Mouse (Mus musculus): ENCODE data around the gene S1pr4. TPM values are rescaled to one million over a fixed set of nuclear protein-coding genes. Genes with fewer than 3 reads are reported as not detected.

Gene S1pr4
- polyA plus RNA-seq (2012; rRNA removed), result 4.0 and 5.6 TPM in 2 replicates

DNA sequence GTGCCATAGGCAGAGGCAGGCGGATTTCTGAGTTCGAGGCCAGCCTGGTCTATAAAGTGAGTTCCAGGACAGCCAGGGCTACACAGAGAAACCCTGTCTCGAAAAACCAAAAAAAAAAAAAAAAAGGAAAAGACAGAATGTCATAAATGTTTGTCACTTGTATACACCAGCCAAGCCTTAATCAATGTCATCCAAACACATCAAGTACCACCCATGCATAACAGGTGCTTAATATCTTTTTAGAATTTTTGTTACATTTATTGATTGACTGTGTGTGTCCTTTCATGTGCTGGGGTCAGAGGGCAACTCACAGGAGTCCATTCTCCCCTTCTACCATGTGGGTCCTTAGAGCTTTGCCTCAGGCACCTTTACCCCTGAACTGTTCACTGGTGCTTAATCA, at the start of gene S1pr4:
TSS of gene S1pr4 (minus strand) at position 101 of the 400 bp plus-strand sequence.
- Histone ChIP-seq H3K27me3 (ENCODE audit: control insufficient read depth, insufficient read depth, low read length) (no peaks in the 10 kb centered on the region), H3K36me3 (ENCODE audit: control insufficient read depth, insufficient read depth, low read length) (no peaks in the 10 kb centered on the region), H3K4me1 (ENCODE audit: control insufficient read depth, insufficient read depth, insufficient read length, low read length) (peaks cover 9% of the 10 kb centered on the region), H3K4me3 (ENCODE audit: low read depth, low read length) (peak within 1 kb of the TSS; percentile 63), H3K27ac (ENCODE audit: insufficient read depth, low read depth, low read length) (peak within 1 kb of the TSS; percentile 61)
- TF ChIP-seq POLR2A (IDR thresholded peaks at IDR 0.05; ENCODE audit: low read depth, low read length) (no peak), CTCF (IDR thresholded peaks at IDR 0.05; ENCODE audit: extremely low read depth, insufficient read length, insufficient replicate concordance, low read depth, low read length) (no peak)
- 77% methylated on average over 3 of the region's 3 CpGs for WGBS

DNA sequence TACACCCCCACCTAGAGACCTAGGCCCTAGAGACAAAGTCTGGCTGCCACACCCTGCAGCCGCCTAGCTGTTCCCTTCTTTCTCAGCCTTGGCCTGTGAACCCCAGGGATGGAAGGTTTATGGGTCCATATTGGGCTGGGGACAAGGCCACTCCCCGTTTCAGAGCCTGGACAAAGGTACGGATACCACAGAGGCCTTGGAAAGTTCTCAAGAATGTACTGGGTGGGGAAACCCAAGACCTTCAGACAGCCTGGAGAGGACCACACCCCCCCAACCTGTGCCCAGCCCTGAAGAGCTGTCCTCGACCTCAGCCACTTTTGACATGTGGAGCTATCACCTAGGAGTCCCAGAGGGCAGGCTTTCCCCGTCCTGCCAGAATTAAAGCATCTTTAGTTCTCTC, 49.0 kb upstream of the S1pr4 start:
- Histone ChIP-seq H3K36me3 (ENCODE audit: control insufficient read depth, insufficient read depth, low read length) (no peaks in the 10 kb centered on the region), H3K4me1 (ENCODE audit: control insufficient read depth, insufficient read depth, insufficient read length, low read length) (peaks cover 29% of the 10 kb centered on the region), H3K4me3 (ENCODE audit: low read depth, low read length) (no peak overlapping the region), H3K27ac (ENCODE audit: insufficient read depth, low read depth, low read length) (peak overlapping the region; percentile 96), H3K27me3 (ENCODE audit: control insufficient read depth, insufficient read depth, low read length) (no peaks in the 10 kb centered on the region)
- peak; percentile 31; the same call in 1 of the 2 replicates for TF ChIP-seq POLR2A (IDR thresholded peaks at IDR 0.05; ENCODE audit: low read depth, low read length)
- TF ChIP-seq CTCF (IDR thresholded peaks at IDR 0.05; ENCODE audit: extremely low read depth, insufficient read length, insufficient replicate concordance, low read depth, low read length), result no peak
- 27% methylated on average over 5 of the region's 5 CpGs for WGBS

DNA sequence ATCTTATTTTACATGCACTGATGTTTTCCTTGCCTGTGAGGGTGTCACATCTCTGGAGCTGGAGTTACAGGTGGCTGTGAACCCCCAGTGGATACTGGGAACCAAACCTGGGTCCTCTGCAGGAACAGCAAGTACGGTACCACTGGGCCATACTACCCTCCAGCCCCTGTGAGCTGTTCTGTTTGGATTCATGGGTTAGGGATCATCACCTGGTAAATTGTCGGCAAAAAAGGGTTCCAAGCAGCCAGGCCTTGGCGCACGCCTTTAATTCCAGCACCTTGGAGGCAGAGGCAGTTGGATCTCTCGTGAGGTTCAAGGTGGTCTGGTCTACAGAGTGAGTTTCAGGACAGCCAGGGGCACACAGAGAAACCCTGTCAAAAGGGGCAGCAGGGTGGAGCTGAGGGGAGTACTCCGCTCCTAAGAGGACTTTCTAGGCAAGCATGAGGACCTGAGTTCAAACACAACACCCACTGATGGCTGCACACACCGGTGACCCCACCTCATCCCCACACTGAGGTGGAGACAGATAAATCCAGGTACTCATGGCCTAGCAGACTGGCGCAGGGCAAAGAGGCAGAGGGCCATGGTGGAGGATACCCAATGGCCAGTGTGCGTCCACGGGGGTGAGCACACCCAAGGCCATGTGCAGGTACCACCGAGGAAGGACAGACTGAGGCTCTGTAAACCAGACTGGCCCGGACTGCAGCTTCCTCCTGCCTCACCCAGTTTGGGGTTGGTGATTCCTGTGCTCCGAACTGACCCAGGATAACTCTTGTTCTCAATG, 47.0 kb upstream of the S1pr4 start:
- Histone ChIP-seq H3K4me3 (ENCODE audit: low read depth, low read length) (no peak overlapping the region), H3K27me3 (ENCODE audit: control insufficient read depth, insufficient read depth, low read length) (no peaks in the 10 kb centered on the region), H3K4me1 (ENCODE audit: control insufficient read depth, insufficient read depth, insufficient read length, low read length) (peaks cover 29% of the 10 kb centered on the region), H3K36me3 (ENCODE audit: control insufficient read depth, insufficient read depth, low read length) (peaks cover 11% of the 10 kb centered on the region), H3K27ac (ENCODE audit: insufficient read depth, low read depth, low read length) (peak overlapping the region; percentile 99)
- 57% methylated on average over 13 of the region's 13 CpGs for WGBS
- TF ChIP-seq CTCF (IDR thresholded peaks at IDR 0.05; ENCODE audit: extremely low read depth, insufficient read length, insufficient replicate concordance, low read depth, low read length) (no peak), POLR2A (IDR thresholded peaks at IDR 0.05; ENCODE audit: low read depth, low read length) (no peak)

DNA sequence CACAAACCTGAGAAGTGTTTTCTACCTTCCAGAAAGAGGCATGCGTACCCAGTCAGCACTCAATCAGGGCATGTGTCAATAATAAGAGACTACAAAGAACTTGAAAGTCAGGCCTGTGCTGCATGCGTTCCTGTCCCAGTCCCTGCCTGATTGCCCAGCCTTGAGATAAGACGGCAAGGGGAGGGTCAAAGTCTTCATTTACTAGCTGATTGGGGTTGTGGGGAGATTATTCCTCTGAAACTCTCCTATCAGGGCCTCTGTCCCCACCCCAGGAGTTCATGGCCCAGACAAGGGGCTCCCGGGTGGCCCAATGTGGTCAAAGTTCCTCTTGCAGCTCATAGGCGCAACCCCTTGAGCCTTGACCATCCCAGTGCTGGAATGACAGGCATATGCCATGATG, 46.4 kb upstream of the S1pr4 start:
- 0 out of 2 replicates have a peak, but pooled peaks have one; percentile 30 for TF ChIP-seq POLR2A (IDR thresholded peaks at IDR 0.05; ENCODE audit: low read depth, low read length)
- no peak for TF ChIP-seq CTCF (IDR thresholded peaks at IDR 0.05; ENCODE audit: extremely low read depth, insufficient read length, insufficient replicate concordance, low read depth, low read length)
- H3K4me3 ChIP-seq (ENCODE audit: low read depth, low read length), result peak overlapping the region; percentile 27
- peak overlapping the region; percentile 99 for H3K27ac ChIP-seq (ENCODE audit: insufficient read depth, low read depth, low read length)
- no peaks in the 10 kb centered on the region for H3K27me3 ChIP-seq (ENCODE audit: control insufficient read depth, insufficient read depth, low read length)
- H3K4me1 ChIP-seq (ENCODE audit: control insufficient read depth, insufficient read depth, insufficient read length, low read length), result peaks cover 29% of the 10 kb centered on the region
- H3K36me3 ChIP-seq (ENCODE audit: control insufficient read depth, insufficient read depth, low read length), result peaks cover 12% of the 10 kb centered on the region
- 40% methylated on average over 5 of the region's 5 CpGs for WGBS

DNA sequence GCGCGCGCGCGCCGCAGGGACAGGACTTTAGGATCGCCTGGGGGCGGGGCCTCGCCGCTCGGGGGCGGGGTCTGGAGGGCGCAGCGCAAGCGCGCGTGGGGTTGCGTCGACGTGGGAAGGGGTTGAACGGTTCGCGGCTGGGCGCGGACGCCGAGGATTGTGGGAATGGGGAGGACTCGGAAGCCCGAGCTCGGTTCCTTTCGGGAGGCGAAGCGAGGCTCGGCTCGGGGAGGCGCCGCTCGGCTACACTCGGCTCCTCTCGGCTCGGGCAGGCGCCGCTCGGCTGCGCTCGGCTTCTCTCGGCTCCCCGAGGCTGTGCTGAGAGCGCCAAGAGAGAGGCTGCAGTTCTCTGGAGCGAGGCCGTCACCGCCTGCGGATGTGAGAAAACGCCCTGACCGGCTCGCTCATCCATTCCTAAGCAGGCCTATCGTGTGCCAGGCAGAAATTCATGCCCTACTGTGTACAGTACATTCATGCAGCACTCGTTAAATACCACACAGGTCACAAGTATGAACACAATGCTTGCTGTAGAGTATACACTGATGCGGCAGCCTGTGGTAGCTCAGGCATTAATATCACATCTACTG, 45.3 kb upstream of the S1pr4 start, which contains the start of gene Gna11:
TSS of gene Gna11 (minus strand) at position 30 of the 587 bp plus-strand sequence.
- Histone ChIP-seq H3K27ac (ENCODE audit: insufficient read depth, low read depth, low read length) (peak within 1 kb of the TSS; percentile 98), H3K4me1 (ENCODE audit: control insufficient read depth, insufficient read depth, insufficient read length, low read length) (peaks cover 35% of the 10 kb centered on the region), H3K36me3 (ENCODE audit: control insufficient read depth, insufficient read depth, low read length) (peaks cover 19% of the 10 kb centered on the region), H3K27me3 (ENCODE audit: control insufficient read depth, insufficient read depth, low read length) (no peaks in the 10 kb centered on the region), H3K4me3 (ENCODE audit: low read depth, low read length) (peak within 1 kb of the TSS; percentile 84)
- under 1% methylated on average over 59 of the region's 59 CpGs for WGBS
- TF ChIP-seq CTCF (IDR thresholded peaks at IDR 0.05; ENCODE audit: extremely low read depth, insufficient read length, insufficient replicate concordance, low read depth, low read length), result no peak

DNA sequence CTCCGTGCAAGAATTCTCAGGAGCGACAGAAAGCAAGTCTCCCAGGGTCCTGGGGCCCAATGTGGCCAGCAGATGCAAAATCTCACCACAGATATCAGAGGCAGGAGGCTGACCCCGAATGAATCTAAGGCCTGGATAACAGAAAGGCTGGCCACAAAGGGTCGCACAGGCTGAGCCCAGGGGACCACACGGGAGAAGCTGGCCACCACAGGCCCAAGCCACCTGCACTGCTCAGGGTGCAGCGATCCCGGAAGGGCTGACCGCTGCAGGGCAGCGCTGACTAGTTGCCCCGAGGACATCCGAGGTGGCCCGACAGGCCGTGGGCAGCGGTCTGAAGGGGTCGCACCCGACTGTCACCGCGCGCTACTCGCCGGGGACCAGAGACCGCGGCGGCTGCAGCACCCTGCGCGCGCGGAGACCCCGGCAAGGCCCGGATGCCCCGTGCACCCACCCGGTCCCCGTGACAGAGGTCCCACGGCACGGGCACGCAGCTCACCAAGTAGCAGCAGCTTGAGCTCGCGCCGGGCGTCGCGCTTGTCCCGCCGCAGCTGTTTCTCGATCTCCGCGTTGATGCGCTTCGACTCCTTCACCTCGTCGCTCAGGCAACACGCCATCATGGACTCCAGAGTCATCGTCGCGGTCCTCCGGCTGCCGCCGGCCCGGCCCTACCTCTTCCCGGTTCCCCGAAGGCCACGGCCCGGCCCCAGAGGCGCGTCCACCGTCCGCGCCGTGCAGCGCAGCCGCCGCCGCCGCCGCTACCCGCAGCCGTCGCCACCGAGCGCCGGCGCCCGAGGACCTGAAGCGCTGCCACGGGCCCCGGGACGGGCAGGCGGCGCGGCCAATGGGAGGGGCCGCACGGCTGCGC, 44.6 kb upstream of the S1pr4 start:
- TF ChIP-seq POLR2A (IDR thresholded peaks at IDR 0.05; ENCODE audit: low read depth, low read length), result peak; percentile 77; the same call in 1 of the 2 replicates
- no peak for TF ChIP-seq CTCF (IDR thresholded peaks at IDR 0.05; ENCODE audit: extremely low read depth, insufficient read length, insufficient replicate concordance, low read depth, low read length)
- Histone ChIP-seq H3K27ac (ENCODE audit: insufficient read depth, low read depth, low read length) (peak overlapping the region; percentile 98), H3K4me3 (ENCODE audit: low read depth, low read length) (peak overlapping the region; percentile 84), H3K27me3 (ENCODE audit: control insufficient read depth, insufficient read depth, low read length) (no peaks in the 10 kb centered on the region), H3K36me3 (ENCODE audit: control insufficient read depth, insufficient read depth, low read length) (peaks cover 26% of the 10 kb centered on the region), H3K4me1 (ENCODE audit: control insufficient read depth, insufficient read depth, insufficient read length, low read length) (peaks cover 36% of the 10 kb centered on the region)
- WGBS, result under 1% methylated on average over 93 of the region's 93 CpGs
